Mouse (Mus musculus): ENCODE results near the gene Cenpc1.
A peak's percentile ranks its signal among the peaks of the same experiment; 100 is the strongest.

The Cenpc1 gene

DNA sequence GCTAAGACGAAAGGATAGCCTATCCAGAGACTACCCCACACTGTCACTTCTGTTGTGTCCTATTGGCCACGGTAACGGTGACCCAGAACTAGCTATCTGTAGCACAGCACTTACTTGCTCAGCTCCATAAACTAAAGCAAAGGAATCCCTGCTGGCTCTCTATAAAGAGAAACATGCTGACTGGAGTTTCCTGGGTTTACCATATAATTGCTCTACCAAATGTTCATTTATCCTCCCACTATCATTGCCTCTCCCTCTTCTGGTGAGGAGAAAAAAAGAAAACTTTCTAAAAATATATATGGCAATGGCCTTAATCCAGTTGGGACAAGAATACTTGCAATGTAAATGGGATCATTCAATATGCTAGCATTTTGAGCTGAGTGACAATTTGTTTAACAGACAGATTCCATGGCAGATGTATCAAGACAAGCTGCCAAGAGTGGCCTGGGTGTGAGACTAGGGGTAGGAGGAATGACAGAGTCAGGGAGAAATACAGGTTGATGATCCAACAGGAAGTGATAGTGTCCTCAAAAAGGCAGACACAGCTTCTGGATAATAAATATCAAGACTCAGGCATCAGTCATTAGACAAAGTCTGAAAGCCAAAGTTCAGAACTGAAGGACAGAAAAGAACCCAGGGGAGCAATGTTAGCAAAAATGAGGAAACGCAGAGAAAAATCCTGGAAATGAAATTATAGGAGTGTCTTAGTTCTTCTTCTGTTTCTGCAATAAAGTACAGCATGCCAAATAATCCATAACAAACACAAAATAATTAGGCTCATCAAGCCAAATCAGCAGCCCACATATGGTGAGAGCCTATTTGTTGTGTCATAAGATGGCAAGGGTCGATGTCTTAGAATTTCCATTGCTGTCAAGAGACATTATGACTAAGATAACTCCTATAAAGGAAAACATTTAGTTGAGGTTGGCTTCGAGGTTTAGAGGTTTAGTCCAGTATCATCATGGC, 68.6 kb downstream of the Cenpc1 start:
- DNase-seq (ENCODE audit: low spot score) = no peak

DNA sequence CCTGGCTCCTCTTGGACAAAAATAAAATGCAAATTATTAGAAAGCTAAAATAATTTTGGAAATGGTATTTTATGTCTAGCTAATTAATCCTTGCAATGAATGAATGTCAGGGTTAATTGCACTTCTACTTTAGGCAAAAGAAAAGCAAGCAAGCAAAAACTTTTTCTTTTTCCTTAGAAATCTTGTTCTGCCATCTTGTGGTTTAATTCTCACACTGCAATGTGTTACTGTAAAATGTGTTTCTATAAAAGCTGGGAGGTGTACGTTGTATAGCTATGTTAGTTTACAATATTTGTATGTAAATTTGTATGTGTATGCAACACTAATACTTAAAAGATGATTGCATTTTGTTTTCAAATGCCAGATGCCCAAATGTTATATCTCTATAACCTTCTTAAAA, 70.8 kb downstream of the Cenpc1 start:
- peak; percentile 15 for DNase-seq (ENCODE audit: low spot score)

DNA sequence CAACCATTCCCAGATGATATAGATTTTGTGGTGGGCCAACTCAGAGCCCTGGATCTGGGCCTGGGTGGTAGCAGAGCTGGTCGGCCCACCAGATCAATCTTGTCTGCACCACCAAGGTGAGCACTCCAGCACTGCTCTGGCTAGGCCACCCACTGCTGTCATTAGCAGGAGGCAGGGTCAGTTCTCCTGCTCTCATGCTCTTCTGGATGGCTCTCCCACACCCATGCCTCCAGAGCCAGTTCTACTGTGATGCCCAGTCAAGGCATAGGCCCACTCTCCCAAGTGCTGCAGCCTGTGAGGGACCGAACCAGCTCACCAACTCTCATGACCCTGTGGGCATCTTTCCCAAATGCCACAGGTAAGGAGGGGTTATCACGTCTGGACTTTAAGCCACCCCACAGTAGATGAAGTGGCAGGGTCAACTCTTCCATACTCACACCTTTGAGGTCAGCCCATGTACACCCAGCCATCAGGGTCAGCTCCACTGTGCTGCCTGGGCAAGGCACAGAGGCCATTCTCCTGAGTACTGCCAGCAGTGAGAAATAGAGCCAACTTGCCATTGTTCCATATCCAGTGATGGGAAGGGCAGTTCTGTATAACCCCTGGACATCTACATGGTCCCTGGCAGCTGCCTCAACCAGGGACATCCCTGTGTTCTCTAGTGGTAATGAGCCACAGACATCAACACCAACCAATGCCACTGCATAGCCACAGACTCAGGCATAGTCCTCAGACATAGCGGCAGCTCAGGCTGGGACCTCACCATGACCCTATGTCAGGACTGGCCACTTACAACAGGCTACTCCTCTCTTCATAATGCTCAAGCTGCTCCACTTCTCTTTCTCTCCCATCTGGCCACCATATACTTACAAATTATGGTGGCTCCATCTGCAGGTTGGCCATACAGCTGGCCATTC, 72.3 kb downstream of the Cenpc1 start:
- no peak for DNase-seq (ENCODE audit: low spot score)

DNA sequence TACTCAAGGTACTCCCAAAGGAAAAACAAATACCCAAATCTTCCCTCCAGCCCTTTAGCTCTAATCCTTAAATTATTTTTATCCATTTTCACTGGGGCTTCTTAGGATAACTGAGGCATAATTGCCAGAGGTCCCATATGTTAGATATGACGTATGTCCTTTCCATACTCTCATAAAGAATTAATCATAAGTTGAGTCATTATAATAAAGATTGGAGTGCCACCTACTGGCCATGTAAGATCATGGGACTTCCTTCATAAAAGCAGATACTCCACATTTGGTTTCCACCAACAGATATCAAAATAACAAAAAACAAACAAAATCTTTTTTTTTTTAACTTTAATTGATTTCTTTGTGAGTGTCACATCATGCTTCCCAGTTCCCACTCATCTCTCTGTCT, 73.3 kb downstream of the Cenpc1 start:
- peak; percentile 51 for DNase-seq (ENCODE audit: low spot score)

GRCm38 (mm10) chr5:85987516-85987863, 77.9 kb downstream of the Cenpc1 start:
- no peak for DNase-seq (ENCODE audit: low spot score)

GRCm38 (mm10) chr5:85986734-85987515, 78.5 kb downstream of the Cenpc1 start:
- no peak for DNase-seq (ENCODE audit: low spot score)

DNA sequence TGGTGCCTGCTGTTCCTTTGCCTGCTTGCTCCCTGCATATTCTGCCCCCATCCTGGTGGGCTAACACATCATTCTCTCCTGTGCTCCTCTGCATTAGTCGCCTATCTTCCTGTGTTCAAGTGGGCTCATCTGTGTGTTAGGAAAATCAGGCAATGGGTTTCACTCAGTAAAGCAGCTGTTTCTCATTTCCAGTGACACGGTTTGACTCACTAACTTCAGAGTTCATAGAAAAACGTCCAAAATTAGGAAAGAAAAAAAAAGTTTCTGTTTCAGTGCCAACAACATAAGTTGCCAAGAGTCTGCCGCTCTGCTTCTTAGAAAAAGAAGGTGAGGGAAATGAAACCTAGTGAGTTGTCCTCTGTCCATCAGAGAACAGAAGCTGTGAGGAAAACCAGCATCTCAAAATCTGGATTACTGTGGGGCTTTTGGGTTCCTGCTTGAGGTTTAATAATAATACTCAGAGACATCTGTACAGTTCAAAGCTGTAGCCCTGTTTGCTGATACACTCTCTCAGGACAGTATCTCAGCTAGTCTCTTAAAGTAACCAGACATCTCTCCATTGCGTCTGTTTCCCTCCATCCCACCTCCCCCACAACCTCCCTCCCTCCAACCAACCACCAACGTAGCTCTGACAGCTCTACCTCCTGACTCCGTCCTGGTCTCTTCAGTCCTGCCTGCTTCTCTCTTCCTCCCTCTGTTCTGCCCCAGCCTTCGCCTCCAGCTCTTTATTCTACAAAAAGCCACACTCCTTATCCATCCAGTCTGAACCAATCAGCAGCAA, 87.5 kb downstream of the Cenpc1 start:
- DNase-seq (ENCODE audit: low spot score) = no peak

DNA sequence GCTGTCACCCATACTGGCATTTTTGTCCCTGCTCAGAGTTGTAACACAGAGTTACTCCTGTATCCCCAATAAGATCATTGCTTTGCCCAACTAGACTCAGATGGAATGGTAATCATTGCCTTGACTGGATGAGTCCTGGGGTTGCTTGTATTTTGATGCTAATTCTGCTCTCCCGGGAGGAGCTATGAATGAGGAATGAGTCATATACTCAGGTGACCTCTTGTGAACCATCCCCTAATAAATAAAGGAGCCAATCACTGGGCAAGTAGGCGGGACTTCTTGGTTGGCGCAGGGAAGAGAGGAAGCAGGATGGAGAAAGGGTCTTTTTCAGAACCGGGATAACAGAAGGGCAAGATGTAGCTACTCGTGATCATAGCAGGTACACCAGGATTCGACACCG, 102.6 kb downstream of the Cenpc1 start:
- DNase-seq (ENCODE audit: low spot score) = no peak

Data from MN1 (cell line).